Mouse (Mus musculus) cerebral cortex, adult 2 months (tissue): ENCODE data around the gene Aplp1.

Source experiments
- WGBS: fragments of 180-500 bp; shearing (Covaris S2); methylation state at CpG from one replicate; pipeline ENCODE4 v1.1.7; 2018; 5-methylcytosine and 5-hydroxymethylcytosine counted together

Aplp1 gene

GRCm38 (mm10) chr7:30409789-30410188 lies 35.5 kb downstream of the Aplp1 start:
- 86% methylated on average over 2 of the region's 2 CpGs for WGBS

- 77% methylated on average over 3 of the region's 3 CpGs for WGBS
These were observed 36.7 kb downstream of the Aplp1 start for GRCm38 (mm10) chr7:30408639-30409038.

- WGBS: 72% methylated on average over 4 of the region's 4 CpGs
These were observed 43.0 kb downstream of the Aplp1 start for GRCm38 (mm10) chr7:30402343-30402742.

- 47% methylated on average over 7 of the region's 7 CpGs for WGBS
These were observed 45.7 kb downstream of the Aplp1 start for GRCm38 (mm10) chr7:30399671-30400070.

- WGBS: 49% methylated on average over 2 of the region's 2 CpGs
These were observed 50.5 kb downstream of the Aplp1 start for GRCm38 (mm10) chr7:30394871-30395270.

GRCm38 (mm10) chr7:30394379-30394778 lies 51.0 kb downstream of the Aplp1 start:
- 42% methylated on average over 11 of the region's 11 CpGs for WGBS

GRCm38 (mm10) chr7:30393631-30394030 lies 51.7 kb downstream of the Aplp1 start:
- WGBS: 56% methylated on average over 4 of the region's 4 CpGs

- WGBS: 70% methylated on average over 4 of the region's 4 CpGs
These were observed 52.4 kb downstream of the Aplp1 start for GRCm38 (mm10) chr7:30392746-30393520.
